Mouse (Mus musculus): ENCODE data around the gene Mrpl39. TPM values are rescaled to one million over a fixed set of nuclear protein-coding genes. Genes with fewer than 3 reads are reported as not detected.
A peak's percentile ranks its signal among the peaks of the same experiment; 100 is the strongest.

Mrpl39 gene
- polyA plus RNA-seq, 1 experiment from 2014 or later, result 35.4 TPM

GRCm38 (mm10) chr16:84773268-84773861 lies 37.8 kb upstream of the Mrpl39 start:
- H3K4me2 ChIP-seq (replicated peaks), result peak overlapping the region; percentile 99
- no peaks in the 10 kb centered on the region for H3K27me3 ChIP-seq
- no peaks in the 10 kb centered on the region for H3K36me3 ChIP-seq
- under 1% methylated on average over 15 of the region's 15 CpGs for WGBS
- peak overlapping the region; percentile 71 for H3K4me3 ChIP-seq
- peak overlapping the region; percentile 91 for H3K27ac ChIP-seq (replicated peaks)
- H3K4me1 ChIP-seq, result peaks cover 23% of the 10 kb centered on the region
- peak overlapping the region; percentile 80 for H3K9ac ChIP-seq (replicated peaks)
- peak; percentile 26 for ATAC-seq (replicated peaks)
- no peaks in the 10 kb centered on the region for H3K9me3 ChIP-seq

DNA sequence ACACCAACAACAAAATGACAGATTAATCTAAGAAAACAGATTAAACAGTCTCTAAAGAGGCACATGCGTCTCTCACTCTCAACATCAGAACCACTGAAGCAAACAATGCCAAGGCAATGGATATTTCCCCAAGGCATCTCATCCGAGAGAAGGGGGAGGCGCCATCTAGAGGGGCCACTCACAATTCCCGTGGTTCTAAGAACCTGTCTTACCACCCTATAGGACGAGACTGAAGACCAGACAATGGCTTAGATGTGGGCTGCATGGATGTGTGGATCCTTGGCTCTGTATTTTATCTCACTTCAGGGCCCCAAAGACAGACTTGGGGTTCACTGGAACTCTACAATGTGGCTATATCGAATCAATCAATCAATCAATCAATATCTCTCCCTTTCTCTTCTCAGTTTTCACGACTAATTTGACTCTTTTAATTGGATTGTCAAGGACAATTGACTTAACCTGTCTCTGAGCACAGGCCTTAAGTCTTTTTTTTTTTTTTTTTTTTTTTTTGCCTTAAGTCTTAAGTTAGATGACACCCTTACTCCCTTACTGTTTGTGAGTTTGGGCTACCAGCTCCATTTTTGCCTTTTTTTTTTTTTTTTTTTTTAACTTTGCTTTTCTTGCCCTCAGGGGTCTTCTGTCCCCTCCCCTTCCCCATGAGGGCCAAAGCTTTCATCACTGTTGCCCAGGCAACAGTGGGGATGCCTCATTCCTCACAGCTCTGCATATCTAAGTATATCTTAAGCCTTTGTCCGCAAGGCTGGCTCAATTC lies 37.1 kb upstream of the Mrpl39 start:
- Histone ChIP-seq H3K27ac (replicated peaks) (peak overlapping the region; percentile 91; the same call in 1 of the 2 replicates), H3K4me3 (peak overlapping the region; percentile 71), H3K4me1 (peaks cover 23% of the 10 kb centered on the region), H3K36me3 (no peaks in the 10 kb centered on the region), H3K9me3 (no peaks in the 10 kb centered on the region), H3K4me2 (replicated peaks) (peak overlapping the region; percentile 99), H3K27me3 (no peaks in the 10 kb centered on the region), H3K9ac (replicated peaks) (peak overlapping the region; percentile 80; the same call in 1 of the 2 replicates)
- WGBS, result 7% methylated on average over 8 of the region's 8 CpGs
- ATAC-seq (replicated peaks), result no peak; the same call in 1 of the 2 replicates

DNA sequence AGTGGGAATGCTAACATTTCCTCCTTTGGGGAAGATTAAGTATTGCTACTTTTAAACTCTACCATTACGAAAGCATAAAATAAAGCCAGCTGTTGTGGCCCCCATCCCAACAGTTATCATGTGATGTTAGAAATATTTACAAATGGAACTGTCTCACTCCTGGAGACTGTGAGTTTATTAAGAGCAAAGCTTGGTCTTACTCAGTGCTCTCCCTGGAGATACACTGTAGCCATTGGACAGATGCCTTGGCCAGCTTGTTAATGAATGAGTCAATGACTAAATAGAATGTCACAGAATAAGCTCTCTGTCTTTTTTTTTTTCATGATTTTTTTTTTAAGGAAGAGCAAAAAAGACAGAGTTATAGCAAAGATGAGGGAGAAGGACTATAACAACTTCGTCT lies 35.9 kb upstream of the Mrpl39 start:
- Histone ChIP-seq H3K27ac (replicated peaks) (no peak overlapping the region), H3K9ac (replicated peaks) (no peak overlapping the region), H3K4me2 (replicated peaks) (no peak overlapping the region), H3K9me3 (no peaks in the 10 kb centered on the region), H3K4me3 (no peak overlapping the region), H3K36me3 (no peaks in the 10 kb centered on the region), H3K27me3 (no peaks in the 10 kb centered on the region), H3K4me1 (peaks cover 23% of the 10 kb centered on the region)
- ATAC-seq (replicated peaks), result no peak
- WGBS, result 97% methylated on average over 2 of the region's 2 CpGs

DNA sequence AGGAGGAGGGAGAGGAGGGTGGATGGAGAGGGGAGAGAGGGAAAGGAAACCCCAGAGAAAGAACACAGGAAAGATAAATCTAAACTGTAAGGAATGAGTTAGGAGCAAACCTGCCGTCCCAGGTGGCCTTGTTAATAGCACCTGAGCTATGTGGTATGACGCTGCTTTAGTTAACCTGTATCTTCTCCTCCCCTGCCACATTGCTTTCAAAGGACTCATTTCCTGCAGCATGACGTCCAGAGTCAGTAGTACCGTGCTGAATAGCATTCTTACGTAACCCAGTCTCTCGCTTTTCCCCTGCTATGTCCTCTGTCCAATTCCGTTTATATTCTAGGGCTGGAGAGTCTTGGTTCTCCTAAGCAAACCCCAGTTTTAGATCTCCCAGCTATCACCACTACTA lies 35.3 kb upstream of the Mrpl39 start:
- Histone ChIP-seq H3K27ac (replicated peaks) (no peak overlapping the region), H3K9ac (replicated peaks) (no peak overlapping the region), H3K36me3 (no peaks in the 10 kb centered on the region), H3K9me3 (no peaks in the 10 kb centered on the region), H3K27me3 (no peaks in the 10 kb centered on the region), H3K4me2 (replicated peaks) (no peak overlapping the region), H3K4me3 (no peak overlapping the region), H3K4me1 (peaks cover 23% of the 10 kb centered on the region)
- ATAC-seq (replicated peaks), result no peak
- 93% methylated on average over 7 of the region's 7 CpGs for WGBS

- Histone ChIP-seq H3K27me3 (no peaks in the 10 kb centered on the region), H3K36me3 (no peaks in the 10 kb centered on the region), H3K4me2 (replicated peaks) (no peak overlapping the region), H3K4me1 (peaks cover 15% of the 10 kb centered on the region), H3K9ac (replicated peaks) (no peak overlapping the region), H3K4me3 (no peak overlapping the region), H3K27ac (replicated peaks) (no peak overlapping the region), H3K9me3 (no peaks in the 10 kb centered on the region)
- ATAC-seq (replicated peaks), result no peak
- WGBS, result 84% methylated on average over 19 of the region's 19 CpGs
These were observed 34.3 kb upstream of the Mrpl39 start for GRCm38 (mm10) chr16:84769619-84770464.

- Histone ChIP-seq H3K9ac (replicated peaks) (no peak overlapping the region), H3K27me3 (no peaks in the 10 kb centered on the region), H3K27ac (replicated peaks) (no peak overlapping the region), H3K9me3 (no peaks in the 10 kb centered on the region), H3K4me2 (replicated peaks) (no peak overlapping the region), H3K4me1 (peaks cover 10% of the 10 kb centered on the region), H3K4me3 (no peak overlapping the region), H3K36me3 (no peaks in the 10 kb centered on the region)
- 59% methylated on average over 4 of the region's 4 CpGs for WGBS
- no peak for ATAC-seq (replicated peaks)
These were observed 33.6 kb upstream of the Mrpl39 start for GRCm38 (mm10) chr16:84769182-84769581.

GRCm38 (mm10) chr16:84767956-84768355 lies 32.4 kb upstream of the Mrpl39 start:
- no peaks in the 10 kb centered on the region for H3K36me3 ChIP-seq
- H3K27ac ChIP-seq (replicated peaks), result no peak overlapping the region
- H3K4me3 ChIP-seq, result no peak overlapping the region
- no peaks in the 10 kb centered on the region for H3K27me3 ChIP-seq
- 89% methylated on average over 8 of the region's 8 CpGs for WGBS
- H3K4me1 ChIP-seq, result peaks cover under 1% of the 10 kb centered on the region
- H3K9ac ChIP-seq (replicated peaks), result no peak overlapping the region
- ATAC-seq (replicated peaks), result no peak
- no peaks in the 10 kb centered on the region for H3K9me3 ChIP-seq
- no peak overlapping the region for H3K4me2 ChIP-seq (replicated peaks)

- no peak overlapping the region for H3K4me3 ChIP-seq
- H3K9ac ChIP-seq (replicated peaks), result no peak overlapping the region
- no peaks in the 10 kb centered on the region for H3K4me1 ChIP-seq
- H3K9me3 ChIP-seq, result no peaks in the 10 kb centered on the region
- H3K27me3 ChIP-seq, result no peaks in the 10 kb centered on the region
- 79% methylated on average over 6 of the region's 6 CpGs for WGBS
- no peaks in the 10 kb centered on the region for H3K36me3 ChIP-seq
- ATAC-seq (replicated peaks), result no peak
- H3K27ac ChIP-seq (replicated peaks), result no peak overlapping the region
- H3K4me2 ChIP-seq (replicated peaks), result no peak overlapping the region
These were observed 10.3 kb upstream of the Mrpl39 start for GRCm38 (mm10) chr16:84745721-84746306.

- WGBS, result 42% methylated on average over 10 of the region's 10 CpGs
- no peak for ATAC-seq (replicated peaks)
- Histone ChIP-seq H3K27ac (replicated peaks) (no peak overlapping the region), H3K4me2 (replicated peaks) (no peak overlapping the region), H3K9ac (replicated peaks) (no peak overlapping the region), H3K9me3 (no peaks in the 10 kb centered on the region), H3K4me1 (no peaks in the 10 kb centered on the region), H3K27me3 (no peaks in the 10 kb centered on the region), H3K4me3 (no peak overlapping the region), H3K36me3 (no peaks in the 10 kb centered on the region)
These were observed 9.4 kb upstream of the Mrpl39 start for GRCm38 (mm10) chr16:84744703-84745490.

DNA sequence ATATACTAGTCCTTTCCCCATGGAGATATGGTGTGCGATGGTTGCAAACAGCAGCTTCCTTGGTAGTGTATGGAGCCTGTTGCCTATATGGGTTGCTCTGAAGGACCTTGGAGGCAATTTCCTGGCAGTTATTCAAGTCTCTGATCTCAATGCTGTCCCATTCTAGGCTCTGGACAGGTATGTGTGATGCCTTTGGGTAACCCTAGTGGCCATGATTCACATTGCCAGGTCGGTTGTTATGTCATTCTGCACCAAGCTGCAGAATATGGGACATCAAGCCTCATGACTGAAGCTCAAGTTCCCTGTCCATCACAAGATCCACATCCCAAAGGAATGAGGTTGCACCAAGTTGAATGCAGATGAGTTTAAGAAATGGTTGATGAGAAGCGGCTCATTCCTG lies 1.8 kb upstream of the Mrpl39 start:
- no peak overlapping the region for H3K9ac ChIP-seq (replicated peaks)
- no peak overlapping the region for H3K4me3 ChIP-seq
- no peak overlapping the region for H3K27ac ChIP-seq (replicated peaks)
- H3K36me3 ChIP-seq, result no peaks in the 10 kb centered on the region
- H3K9me3 ChIP-seq, result no peaks in the 10 kb centered on the region
- ATAC-seq (replicated peaks), result no peak
- no peaks in the 10 kb centered on the region for H3K27me3 ChIP-seq
- no peak overlapping the region for H3K4me2 ChIP-seq (replicated peaks)
- peaks cover 11% of the 10 kb centered on the region for H3K4me1 ChIP-seq
- 73% methylated on average over 3 of the region's 3 CpGs for WGBS

- Histone ChIP-seq H3K9ac (replicated peaks) (peak overlapping the region; percentile 78), H3K4me3 (peak overlapping the region; percentile 77), H3K4me1 (peaks cover 11% of the 10 kb centered on the region), H3K27ac (replicated peaks) (peak overlapping the region; percentile 64), H3K36me3 (peaks cover 19% of the 10 kb centered on the region), H3K27me3 (no peaks in the 10 kb centered on the region), H3K9me3 (no peaks in the 10 kb centered on the region), H3K4me2 (replicated peaks) (peak overlapping the region; percentile 61)
- peak; percentile 71 for ATAC-seq (replicated peaks)
- WGBS, result 0% methylated on average over 15 of the region's 15 CpGs
These were observed 756 bp downstream of the Mrpl39 start for GRCm38 (mm10) chr16:84734806-84735165.
